21 mouse cellular contexts compared by ENCODE assay signal in the genomic region with DNA sequence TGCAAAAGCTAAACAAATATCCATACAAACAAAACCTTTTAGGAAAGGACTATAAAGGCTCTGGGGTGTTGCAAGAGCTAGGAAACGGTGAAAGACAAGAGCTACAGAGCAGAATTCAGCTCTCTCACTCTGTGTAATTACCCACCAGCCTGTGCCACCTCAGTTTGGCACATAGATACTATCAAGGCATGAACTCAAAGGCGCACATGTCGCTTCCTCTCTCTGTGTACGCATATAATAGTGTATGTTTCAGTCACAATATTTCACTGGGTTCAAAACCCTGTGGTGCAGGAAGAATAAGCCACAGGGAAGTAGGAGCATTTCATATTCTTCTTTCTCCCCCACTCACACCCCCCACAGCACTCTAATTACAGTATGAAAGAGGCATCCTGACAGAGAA.
"Had no signal": no experiment of that assay in that cellular context is flagged by ENCODE, and none has a peak within 500 bp of the region (broad histone marks: within the 10 kb centered on the region; RNA-seq: fewer than 3 reads in every experiment).

No protein-coding gene starts in this region.

- H3K4me3 ChIP-seq: kidney, embryonic 15.5 days; limb, embryonic 12.5 days; limb, embryonic 15.5 days; midbrain, embryonic 12.5 days; midbrain, embryonic 15.5 days; neural tube, embryonic 12.5 days; neural tube, embryonic 15.5 days; stomach, embryonic 15.5 days had no signal

- H3K36me3 ChIP-seq: kidney, embryonic 15.5 days; limb, embryonic 12.5 days; limb, embryonic 15.5 days; midbrain, embryonic 12.5 days; midbrain, embryonic 15.5 days; neural tube, embryonic 12.5 days; neural tube, embryonic 15.5 days; stomach, embryonic 15.5 days had no signal

- ATAC-seq: liver, postnatal 0 days; lung, postnatal 0 days; midbrain, embryonic 15.5 days had no signal

- H3K4me1 ChIP-seq: kidney, embryonic 15.5 days; limb, embryonic 12.5 days; limb, embryonic 15.5 days; stomach, embryonic 15.5 days had no signal

- H3K27ac ChIP-seq: kidney, embryonic 15.5 days; limb, embryonic 12.5 days; limb, embryonic 15.5 days; liver, embryonic 14.5 days; macrophage; midbrain, embryonic 12.5 days; midbrain, embryonic 15.5 days; neural tube, embryonic 12.5 days; neural tube, embryonic 15.5 days; stomach, embryonic 15.5 days had no signal

- H3K9ac ChIP-seq: kidney, embryonic 15.5 days; limb, embryonic 12.5 days; limb, embryonic 15.5 days; liver, embryonic 14.5 days; liver, postnatal 0 days; lung, embryonic 14.5 days; midbrain, embryonic 12.5 days; midbrain, embryonic 15.5 days; neural tube, embryonic 12.5 days; neural tube, embryonic 15.5 days; stomach, embryonic 15.5 days had no signal

- H3K4me2 ChIP-seq: kidney, embryonic 15.5 days; limb, embryonic 12.5 days; limb, embryonic 15.5 days; liver, embryonic 11.5 days; lung, embryonic 14.5 days; midbrain, embryonic 12.5 days; midbrain, embryonic 15.5 days; neural tube, embryonic 12.5 days; neural tube, embryonic 15.5 days; stomach, embryonic 15.5 days had no signal

- DNase-seq: kidney, postnatal 10 days; kidney, postnatal 36 days; left cerebral cortex, postnatal 4 days; liver, postnatal 0 days; lung, embryonic 14.5 days; retina, postnatal 1 day; right cerebral cortex, postnatal 25 days; spleen, adult 18-20 months; thymus, postnatal 25 days had no signal

- H3K9me3 ChIP-seq: kidney, embryonic 15.5 days; limb, embryonic 12.5 days; limb, embryonic 15.5 days; midbrain, embryonic 12.5 days; midbrain, embryonic 15.5 days; neural tube, embryonic 12.5 days; neural tube, embryonic 15.5 days; stomach, embryonic 15.5 days had no signal

- H3K27me3 ChIP-seq: kidney, embryonic 15.5 days; limb, embryonic 12.5 days; limb, embryonic 15.5 days; midbrain, embryonic 12.5 days; midbrain, embryonic 15.5 days; neural tube, embryonic 12.5 days; neural tube, embryonic 15.5 days; stomach, embryonic 15.5 days had no signal
